Mouse (Mus musculus): ENCODE results near the gene Apol7a. TPM values are rescaled to one million over a fixed set of nuclear protein-coding genes. Genes with fewer than 3 reads are reported as not detected.
A peak's percentile ranks its signal among the peaks of the same experiment; 100 is the strongest.
"Not testable (repeated sequence)": the region's sequence is repeated elsewhere in the genome, so short reads cannot be mapped to it uniquely, and the experiment has no call there.

Apol7a gene
- total RNA-seq (2021) = not detected in 2 replicates
- long read RNA-seq, transcript Apol7a-203 (5 exons, 2,263 nt) = major isoform, 23 of 55 reads
- long read RNA-seq, transcript Apol7a-204 (6 exons, 2,390 nt) = minor isoform, 21 of 55 reads
- long read RNA-seq, partial matches to known transcripts = 1 of 55 reads
- long read RNA-seq, other reads (novel, unspliced or antisense) = 10 of 55 reads

DNA sequence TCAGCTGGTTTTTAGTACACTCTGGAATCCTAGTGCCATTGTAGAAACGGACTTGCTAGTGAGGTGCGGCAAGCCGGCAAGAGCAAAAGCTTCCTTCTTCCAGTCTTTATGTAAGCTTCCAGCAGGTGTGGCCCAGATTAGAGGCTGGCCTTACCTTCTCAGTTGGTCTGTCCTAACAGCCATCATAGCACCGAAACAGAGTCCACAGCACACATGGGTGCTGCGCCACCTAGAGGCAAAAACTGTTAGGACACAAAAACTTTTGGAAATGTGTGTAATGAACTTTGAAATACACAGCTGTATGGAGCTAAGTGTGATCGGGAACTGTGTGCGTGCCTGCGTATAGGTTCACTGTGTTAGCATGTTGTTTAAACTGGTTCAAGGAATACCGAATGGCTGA, at the start of gene Apol7a:
Gene Apol7a (minus strand): TSS at position 84 of the 400 bp plus-strand sequence.
- not testable (repeated sequence) for DNase-seq

DNA sequence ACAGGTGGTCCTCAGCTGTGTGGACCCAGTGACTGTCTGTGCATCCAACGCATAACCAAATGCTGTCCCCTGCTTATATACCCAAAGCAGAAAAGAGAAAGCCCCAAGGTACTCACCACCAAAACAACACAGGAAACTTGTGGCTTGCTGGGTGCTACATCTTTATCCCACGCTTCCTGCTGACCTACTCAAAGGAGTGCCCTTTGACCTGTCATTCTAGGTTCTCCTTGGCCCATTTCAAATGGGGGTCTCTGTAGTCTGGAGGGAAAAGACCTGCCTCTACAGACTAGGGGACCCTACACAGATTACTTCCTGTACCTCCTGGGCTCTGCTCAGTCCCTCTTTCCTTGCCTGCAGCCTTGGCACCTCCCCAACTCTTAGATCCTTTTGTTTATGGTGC, 48.5 kb upstream of the Apol7a start, which contains the start of gene Apol7b:
Gene Apol7b (minus strand): TSS at position 101 of the 400 bp plus-strand sequence.
- not testable (repeated sequence) for DNase-seq

DNA sequence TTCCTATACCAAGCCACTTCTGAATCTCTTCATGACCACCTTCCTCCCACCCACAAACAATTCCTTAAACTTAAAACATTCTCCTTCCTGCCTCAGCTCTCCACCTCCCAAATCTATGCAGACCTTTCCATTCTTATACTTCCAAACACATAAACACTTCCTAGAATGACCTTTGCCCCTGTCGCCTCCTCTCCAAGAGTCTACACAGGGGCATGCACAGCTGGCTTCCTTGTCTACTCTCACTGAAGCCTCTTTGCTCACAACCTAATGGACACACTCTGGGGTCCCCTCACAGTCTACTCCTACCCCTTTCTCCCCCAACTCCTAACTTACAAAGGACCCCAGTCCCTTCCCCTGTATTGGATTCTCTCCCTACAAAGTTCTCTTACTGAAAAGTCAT, 46.8 kb upstream of the Apol7a start:
- not testable (repeated sequence) for DNase-seq

DNA sequence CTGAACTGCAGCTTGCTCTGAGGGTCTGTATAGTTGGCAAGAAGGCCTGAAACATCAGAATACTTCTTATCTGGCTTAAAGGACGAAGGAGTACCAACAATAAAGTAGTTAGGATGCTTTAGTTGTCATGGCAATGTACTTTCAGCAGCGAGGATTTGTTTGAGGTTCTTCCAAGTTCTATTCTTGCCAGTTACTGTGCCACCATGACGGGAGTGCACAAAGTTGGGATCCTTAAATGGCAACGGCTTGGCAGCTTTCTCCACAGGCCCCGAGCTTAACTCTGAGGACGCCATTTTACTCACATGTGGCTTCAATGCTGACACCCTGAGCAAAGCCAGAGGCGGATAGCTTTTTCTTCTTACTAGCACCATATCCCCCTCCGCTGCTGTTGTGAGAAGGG, 45.8 kb upstream of the Apol7a start:
- not testable (repeated sequence) for DNase-seq

DNA sequence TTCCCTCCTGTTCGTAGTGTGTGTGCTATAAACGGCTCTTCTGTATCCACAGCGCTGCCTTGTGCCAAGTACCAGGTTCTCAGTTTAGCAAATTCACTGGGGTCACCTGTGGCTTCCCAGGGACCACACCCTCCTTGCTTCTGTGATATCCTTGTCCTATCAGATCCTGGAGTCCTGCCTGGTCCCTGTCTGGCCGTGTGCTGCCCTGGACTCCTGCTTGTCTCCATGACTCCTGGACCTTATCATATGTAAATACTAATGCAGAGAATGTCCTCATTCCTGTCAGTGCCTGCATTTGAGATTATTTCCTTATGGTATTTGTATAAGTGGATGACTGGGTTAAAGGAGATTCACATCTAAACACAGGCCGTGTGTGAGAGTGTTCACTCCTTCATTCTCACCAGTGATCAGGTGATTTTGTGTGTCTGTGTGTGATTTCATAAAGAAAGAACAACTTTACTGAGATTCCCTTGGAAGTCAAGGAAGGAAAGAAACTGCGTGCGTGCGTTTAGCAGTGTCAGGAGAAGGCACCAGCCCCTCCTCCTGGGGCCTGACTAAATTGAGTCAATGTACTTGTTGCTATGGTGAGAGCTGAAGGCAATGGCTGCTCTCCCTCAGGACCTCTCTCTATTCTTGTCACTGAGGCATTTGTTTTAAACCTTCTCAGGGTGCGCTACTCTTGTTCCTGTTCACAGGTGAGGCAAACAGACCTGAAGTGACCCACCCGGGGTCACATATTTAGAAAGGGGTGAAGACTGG, 30.0 kb upstream of the Apol7a start:
- DNase-seq = not testable (repeated sequence)

DNA sequence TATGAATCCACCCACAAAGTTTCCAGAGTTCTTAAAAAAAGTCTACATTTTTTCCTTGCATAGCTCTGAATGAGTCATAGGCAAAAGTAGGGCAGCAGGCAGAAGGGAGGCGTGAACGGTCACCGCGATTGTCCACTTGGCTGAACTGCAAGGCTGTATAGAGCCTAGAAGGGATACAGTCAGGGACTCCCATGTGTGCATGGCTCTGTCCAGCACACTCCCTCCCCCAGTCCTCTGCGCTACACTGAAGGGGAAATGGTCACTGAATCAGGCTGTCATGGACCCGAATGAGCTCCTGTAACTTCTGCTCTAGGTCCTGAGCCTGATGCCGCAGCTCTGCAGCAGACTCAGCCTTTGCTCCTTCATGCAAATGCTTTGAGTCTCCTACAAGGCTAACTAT, 24.0 kb upstream of the Apol7a start:
- not testable (repeated sequence) for DNase-seq

DNA sequence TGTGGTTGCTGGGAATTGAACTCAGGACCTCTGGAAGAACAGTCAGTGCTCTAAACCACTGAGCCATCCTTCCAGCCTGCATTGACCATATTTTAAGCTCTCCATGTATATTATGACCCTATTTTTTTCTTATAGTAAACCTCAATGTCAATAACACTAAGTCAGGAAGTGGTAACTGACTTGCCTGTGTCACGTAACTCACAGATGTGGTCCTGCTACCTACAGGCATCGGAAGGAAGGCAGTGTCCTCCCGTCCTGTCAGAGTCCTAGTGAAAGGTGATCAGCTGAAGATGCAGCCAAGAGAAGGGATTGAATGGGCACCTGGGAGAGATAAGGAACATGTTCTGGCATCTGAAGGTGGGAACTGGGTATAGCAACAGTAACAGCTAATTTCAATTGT, 20.7 kb upstream of the Apol7a start:
- DNase-seq = not testable (repeated sequence)

DNA sequence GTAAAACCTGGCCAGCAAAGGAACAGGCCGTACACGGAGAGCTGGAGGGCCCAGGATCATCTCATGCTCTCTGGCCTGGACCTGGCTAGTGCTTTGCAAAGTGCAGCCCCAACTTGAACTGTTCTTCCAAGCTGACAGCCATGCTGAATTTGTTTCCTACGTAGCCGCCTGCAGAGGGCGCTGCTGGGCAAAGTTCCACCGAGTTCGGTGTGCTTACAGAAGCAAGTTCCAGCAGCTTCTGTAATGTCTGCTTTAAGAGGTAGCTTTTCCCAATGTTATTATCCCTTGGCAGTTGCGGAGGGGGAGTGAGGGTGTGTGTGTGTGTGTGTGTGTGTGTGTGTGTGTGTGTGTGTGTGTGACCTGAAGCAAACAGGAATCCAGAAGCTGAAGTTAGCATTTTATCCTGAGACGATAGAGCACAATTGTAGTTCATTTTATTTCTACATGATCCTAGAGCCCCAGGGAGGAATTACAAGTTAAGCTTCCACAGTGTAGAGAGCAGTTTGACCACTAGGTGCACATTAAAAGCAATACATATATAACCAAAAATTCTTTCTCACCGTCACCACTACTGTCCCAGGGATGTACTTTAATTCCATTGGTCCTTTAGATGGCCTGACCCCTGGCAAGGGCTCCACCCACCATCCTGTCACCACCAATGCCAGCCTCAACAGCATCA, 17.9 kb upstream of the Apol7a start:
- DNase-seq = not testable (repeated sequence)

DNA sequence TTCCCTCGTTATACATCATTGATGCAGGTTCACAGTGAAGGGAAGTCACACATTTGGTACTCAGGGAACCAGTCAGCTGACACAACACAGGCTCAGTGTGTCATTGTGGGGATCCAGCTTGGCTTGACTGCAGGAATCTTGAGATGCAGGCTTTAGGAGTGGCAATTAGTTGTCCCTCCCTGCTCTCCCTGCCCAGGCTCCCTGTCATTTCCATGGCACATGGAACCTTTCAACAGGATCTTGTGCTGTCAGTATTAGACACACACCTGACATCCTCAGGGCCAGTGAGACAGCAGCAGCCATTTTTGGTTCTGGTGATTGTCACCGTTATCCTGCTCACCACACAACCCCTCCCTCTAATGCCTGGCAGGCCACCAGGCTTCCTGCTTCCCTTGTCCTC, 16.7 kb upstream of the Apol7a start:
- not testable (repeated sequence) for DNase-seq

DNA sequence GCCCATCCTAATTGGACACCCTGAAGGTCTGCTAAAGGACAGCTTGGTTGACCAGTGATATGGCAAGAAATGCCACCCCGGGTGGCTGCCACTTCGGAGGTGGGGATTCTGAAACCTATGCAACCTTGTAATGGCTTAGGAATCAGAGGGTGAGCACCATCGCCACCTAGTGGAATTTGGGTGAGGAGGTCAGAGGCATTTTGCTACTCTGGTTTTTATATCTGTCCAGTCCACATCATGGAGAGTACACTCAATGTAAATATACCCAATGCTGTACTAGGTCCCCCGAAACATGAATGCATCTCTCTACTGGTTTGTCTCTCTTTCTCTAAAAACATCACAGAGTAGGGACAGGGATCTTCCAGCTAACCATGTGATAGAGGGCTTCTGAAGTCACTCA, 13.8 kb upstream of the Apol7a start:
- DNase-seq = not testable (repeated sequence)

DNA sequence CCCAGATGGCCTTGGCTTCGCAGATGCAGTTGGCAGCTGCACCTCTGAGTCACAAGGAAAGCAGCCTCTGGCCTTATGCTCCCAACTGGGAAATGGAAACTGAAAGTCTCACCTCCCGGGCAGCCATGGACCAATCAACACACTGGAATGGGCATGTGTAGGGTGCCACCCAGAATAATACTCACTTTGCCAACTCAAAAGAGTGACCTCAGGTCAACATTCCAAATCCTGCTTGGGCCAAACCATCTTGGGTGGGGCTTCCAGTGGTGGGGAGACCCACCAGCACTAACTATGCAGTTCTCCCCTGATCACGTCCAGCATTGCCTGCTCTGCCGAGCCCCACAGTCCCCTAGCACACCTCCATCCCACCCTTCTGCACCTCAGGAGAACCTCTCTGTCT, 12.1 kb upstream of the Apol7a start, which contains the start of gene Apol9a:
Gene Apol9a (minus strand): TSS at position 101 of the 400 bp plus-strand sequence.
- not testable (repeated sequence) for DNase-seq

DNA sequence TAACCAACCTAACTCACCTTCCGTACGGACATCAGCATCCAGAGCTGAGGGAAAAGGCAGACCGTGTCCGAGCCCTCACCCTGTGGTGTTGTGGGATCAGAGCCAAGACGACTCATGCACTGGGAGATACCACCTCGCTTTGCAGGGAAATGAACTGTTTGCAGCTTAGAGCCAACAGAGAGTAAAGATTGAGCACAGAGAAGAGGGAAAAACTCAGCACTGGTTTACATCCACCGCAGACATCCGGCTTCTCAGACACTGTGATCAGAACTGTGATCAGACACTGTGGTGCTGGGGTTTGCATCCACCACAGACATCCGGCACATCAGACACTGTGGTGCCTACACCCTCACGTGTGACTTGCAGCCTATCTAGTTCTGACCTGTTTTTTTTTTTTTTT, 7.5 kb upstream of the Apol7a start:
- not testable (repeated sequence) for DNase-seq

DNA sequence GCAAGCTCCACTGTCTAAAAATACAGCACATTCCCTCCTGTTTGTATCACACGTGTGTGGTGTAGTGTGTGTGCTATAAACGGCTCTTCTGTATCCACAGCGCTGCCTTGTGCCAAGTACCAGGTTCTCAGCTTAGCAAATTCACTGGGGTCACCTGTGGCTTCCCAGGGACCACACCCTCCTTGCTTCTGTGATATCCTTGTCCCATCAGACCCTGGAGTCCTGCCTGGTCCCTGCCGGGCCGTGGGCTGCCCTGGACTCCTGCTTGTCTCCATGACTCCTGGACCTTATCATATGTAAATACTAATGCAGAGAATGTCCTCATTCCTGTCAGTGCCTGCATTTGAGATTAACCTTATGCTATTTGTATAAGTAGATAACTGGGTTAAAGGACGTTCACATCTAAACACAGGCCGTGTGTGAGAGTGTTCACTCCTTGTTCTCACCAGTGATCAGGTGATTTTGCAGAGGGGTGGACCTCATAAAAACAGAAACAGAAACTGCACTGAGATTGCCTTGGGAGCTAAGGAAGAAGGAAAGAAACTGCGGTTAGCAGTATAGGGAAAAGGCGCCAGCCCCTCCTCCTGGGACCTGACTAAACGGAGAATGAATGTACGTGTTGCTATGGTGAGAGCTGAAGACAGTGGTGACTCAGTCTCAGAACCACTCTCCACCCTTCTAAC, 1.3 kb downstream of the Apol7a start:
- DNase-seq = peak; percentile 20

DNA sequence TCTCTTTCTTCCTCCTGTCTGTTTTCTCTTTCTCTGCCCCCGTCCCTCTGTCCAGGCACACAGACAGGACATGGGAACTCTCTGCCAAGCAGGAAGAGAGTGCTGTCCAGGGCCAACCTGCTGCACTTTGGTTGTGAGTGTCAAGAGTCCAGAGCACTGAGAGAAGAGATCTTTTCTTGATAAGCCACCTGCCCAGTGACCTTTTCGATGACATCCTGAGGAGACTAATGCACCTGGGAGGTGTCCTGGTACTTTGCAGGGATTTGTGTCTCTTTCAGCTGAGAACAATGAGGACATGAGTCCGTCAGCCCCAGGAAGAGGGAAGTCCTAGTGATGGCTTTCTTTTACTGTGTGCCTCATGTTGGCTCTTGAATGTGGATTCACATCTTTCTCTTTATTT, 5.1 kb downstream of the Apol7a start:
- not testable (repeated sequence) for DNase-seq

DNA sequence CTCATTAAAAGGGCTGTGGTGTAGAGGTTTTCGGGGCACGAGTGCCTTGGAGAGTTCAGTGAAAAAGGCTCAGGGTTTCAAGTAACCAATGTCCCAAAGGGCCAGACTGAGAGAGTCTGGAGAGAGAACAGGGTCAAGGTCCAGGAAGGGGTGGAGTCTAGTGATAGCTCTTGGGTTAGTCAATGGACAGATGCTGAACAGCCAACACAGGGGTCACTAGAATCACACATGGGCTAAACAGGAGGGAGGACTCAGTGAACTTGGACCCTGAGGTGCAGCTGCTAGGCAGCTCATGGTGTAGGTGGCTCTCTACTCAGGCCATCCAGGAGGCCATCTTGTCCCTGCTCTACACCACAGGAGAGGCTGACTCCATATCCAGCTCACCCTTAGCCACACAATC, 11.4 kb downstream of the Apol7a start:
- no peak for DNase-seq

DNA sequence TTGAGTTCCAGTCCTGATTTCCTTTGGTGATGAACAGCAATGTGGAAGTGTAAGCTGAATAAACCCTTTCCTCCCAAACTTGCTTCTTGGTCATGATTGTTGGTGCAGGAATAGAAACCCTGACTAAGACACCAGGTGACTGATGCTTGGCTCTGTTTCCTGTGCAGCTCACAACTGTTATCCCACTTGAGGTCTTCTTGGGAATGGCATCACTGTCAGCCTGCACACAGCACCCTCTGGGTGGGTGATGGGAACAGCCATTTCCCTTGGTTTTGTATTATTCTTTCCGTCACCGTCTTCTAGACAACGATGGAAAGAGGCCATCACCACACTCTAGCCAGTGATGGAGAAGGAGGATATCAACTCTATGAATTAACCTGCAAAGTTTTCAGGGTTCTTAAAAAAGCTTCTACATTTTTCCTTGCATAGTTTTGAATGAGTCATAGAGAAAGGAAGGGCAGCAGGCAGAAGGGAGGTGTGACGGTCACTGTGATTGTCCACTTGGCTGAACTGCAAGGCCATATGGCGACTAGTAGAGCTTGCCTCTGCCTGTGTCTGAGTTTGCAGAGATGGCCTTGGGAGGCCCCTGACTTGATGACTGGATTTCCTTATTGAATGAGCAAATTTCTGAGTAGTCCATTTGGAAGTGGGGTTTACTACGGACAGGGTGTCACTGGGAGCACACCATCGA, 14.4 kb downstream of the Apol7a start:
- DNase-seq = no peak

DNA sequence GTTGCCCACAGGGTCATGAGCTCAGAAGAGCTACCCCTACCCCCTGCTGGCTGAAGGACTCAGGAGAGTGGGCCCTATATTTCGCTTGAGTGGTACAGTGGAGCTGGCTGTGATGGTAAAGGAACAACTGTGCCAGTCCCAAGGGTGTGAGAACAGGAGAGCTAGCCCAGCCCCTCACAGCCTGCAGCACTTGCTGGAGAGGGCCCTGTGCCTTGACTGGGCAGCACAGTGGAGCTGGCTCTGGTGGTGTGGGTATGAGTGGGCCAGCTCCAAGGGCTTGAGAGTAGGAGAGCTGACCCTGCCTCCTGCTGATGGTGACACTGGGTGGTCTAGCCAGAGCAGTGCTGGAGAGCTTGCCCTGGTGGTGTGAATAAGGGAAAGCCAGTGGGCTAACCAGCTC, 16.0 kb downstream of the Apol7a start:
- no peak for DNase-seq

DNA sequence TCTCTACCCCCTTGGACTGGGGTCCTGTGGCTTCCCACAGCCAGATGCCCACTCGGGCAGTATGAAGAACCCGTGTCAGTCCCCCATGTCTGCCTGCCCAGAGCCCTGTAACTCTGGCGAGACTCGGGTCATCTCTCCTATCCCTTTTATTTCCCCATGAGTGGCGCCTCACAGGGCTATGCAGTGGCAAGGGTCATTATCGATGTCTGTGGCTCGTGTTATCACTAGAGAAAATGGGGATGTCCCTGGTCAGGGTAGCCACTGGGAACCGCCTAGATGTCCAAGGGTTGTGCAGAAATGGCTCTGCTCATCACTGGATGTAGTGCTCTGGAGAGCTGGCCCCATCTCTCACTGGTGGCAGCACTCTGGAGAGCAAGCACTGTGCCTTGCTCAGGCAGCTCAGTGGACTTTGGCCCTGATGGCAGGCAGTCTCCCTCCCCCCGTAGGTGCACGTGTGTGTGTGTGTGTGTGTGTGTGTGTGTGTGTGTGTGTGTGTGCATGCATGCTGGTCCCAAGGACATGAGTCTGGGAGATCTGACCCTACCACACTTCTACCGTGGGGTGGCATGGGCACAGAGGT, 16.5 kb downstream of the Apol7a start:
- DNase-seq = no peak

DNA sequence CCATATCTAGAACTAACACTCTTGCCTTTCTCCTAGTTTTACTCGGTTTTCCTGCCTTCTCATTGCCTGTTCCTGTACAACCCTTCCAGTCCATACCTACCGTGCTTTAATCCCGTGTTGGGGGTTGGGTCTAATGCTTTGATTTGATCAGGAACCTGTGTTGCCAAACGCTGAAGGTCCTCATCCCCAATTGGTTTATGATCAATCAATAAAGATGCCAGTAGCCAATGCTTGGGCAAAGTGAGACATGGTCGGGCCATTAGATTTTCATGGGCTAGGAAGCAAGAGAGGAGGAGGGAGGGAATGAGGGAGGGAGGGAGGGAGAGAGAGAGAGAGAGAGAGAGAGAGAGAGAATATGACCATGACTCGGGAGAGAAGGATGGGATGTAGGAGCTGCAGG, 17.4 kb downstream of the Apol7a start:
- no peak for DNase-seq

DNA sequence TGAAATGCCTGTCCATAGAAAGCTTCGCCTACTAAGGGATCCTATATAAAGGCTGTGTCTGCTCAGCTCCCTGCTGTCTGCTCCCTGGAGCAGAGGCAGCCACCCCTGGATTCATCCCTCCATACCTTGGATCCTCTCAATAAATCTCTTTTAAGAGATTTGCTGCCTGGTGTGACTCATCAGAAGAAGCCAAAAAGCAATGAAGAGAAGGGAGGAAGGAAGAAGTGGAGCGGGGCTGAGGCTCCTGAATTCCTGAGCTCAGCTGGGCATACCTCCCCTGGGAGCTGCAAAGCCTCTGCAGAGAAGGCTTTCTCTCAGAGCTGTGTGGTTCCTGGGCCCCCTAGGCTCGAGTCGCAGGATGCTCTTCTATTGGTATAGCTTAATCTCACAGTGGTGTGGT, 19.0 kb downstream of the Apol7a start:
- DNase-seq = no peak

DNA sequence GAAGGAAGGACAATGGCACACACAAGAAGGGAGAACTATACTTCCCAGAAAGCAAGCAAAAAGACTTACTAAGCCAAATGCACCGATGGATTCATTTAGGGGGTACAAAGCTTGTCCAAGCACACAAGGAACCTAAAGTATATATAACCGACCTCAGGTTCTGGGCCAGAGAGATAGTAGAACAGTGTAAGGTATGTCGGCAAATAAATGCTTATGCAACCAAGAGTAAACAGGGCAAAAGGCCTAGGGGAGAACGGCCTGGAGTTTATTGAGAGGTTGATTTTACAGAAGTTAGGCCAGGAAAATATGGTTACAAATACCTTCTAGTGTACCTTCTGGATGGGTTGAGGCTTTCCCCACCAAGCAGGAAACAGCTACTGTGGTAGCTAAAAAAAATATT, 21.5 kb downstream of the Apol7a start:
- no peak for DNase-seq

DNA sequence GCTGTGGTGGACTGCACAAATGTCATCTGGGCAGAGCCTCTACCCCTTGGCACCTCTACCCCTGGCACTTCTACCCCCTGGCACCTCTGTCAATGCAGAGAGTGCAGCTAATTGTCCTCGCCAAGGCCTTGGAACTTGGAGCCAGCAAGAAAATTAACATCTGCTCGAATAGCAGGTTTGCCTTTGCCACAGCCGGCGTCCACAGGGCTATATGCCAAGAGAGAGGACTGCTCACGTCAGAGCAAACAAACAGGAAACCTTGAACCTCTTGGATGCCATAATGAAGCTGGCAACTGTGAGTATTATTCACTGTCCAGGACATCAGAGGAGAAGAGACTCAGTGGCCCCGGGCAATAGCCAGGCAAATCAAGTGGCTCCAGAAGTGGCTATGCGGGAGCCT, 22.0 kb downstream of the Apol7a start:
- DNase-seq = peak; percentile 52
